Comparison of ENCODE assay signal across 7 mouse cellular contexts in the genomic region with DNA sequence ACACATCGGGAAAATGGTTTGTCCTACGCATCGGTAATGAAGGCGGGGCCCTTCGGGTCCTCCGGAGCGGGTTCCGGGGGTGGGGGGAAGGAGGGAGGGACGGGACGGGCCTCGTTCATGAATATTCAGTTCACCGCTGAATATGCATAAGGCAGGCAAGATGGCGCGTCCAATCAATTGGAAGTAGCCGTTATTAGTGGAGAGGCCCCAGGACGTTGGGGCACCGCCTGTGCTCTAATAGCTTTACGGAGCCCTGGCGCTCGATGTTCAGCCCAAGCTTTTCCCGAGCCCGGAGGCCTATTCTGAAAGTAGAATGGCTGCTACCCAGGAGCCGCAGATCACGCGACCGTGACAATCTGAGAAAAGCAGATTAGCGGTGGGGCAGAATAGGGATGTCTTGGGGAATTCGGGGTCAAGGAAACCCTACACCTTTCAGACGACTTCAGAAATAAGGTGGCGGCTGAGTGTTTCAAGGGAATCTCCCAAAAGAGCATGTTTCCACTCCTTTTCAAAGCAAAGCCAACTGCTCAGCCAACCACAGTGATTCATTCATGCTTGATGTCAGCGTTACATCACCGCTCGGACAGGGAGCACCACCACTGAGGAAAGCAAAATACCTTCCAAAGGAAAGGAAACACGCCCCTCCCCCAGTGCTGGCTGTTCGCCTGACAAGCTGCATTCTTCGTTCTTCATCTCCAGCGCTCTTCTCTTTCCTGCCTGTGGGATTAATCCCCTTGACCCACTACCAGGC. TPM values are rescaled to one million over a fixed set of nuclear protein-coding genes. Genes with fewer than 3 reads are reported as not detected.
DNase-seq lines count a peak whose midpoint lies in the region; ATAC-seq lines count a peak whose summit lies in the region.

No protein-coding gene starts in this region.

- ATAC-seq in inflammation-experienced regulatory T-cells, adult 6 months: peak; percentile 60
- ATAC-seq in megakaryocyte progenitor cell, adult 5-6 weeks (replicated peaks; ENCODE audit: poor library complexity): peak; percentile 57

- DNase-seq in adrenal gland, adult 2 months: peak; percentile 92
- DNase-seq in embryo, embryonic 10.5 days (ENCODE audit: low spot score): peak; percentile 96
- DNase-seq in gastrocnemius, postnatal 14 days: peak; percentile 87
- DNase-seq in left cerebral cortex, postnatal 10 days (ENCODE audit: extremely low spot score in 1 of 2, low spot score in 2 of 2): peak; percentile 87 to 91
- peak; percentile 95 for DNase-seq in skeletal muscle tissue, adult 2 months (ENCODE audit: low read depth, low spot score)

- intact Hi-C loops in gastrocnemius, postnatal 14 days (cut with DNase I; ENCODE audit: low total_unique reads): no loop called here
- intact Hi-C loops in left cerebral cortex, postnatal 10 days (cut with DNase I): loop anchor here (2.0 to 5.0 kb wide), 2 partner anchors 44 to 78 kb away; a partner anchor contains a TSS

RNA-seq across cellular contexts. Expression of a gene that starts 0.7 kb away (rescaled TPM):
- total RNA-seq in adrenal gland, adult 2 months (2021): 10 to 100 TPM; 71.4 to 77.9 TPM
- 20.6 and 38.3 TPM in 2 replicates for polyA plus RNA-seq in adrenal gland, adult 2 months (2012; rRNA removed)
- total RNA-seq in gastrocnemius, postnatal 14 days (2021): 10 to 100 TPM; 36.4 to 39.1 TPM
- polyA plus RNA-seq in inflammation-experienced regulatory T-cells, adult 6 months (2017; shearing (Covaris generic)): 10 to 100 TPM; 27.3 to 28.4 (median 27.7) TPM
- total RNA-seq in left cerebral cortex, postnatal 10 days (2021): 10 to 100 TPM; 52.1 to 52.9 TPM
- total RNA-seq in megakaryocyte progenitor cell, adult 5-6 weeks (2015): 140 and 147 TPM in 2 replicates
- total RNA-seq in megakaryocyte progenitor cell, adult 5-6 weeks (2017): 21.0 and 34.4 TPM in 2 replicates

RNA-seq across cellular contexts. Expression of a gene that starts 2.6 kb away (rescaled TPM):
- total RNA-seq in adrenal gland, adult 2 months (2021): not detected
- polyA plus RNA-seq in adrenal gland, adult 2 months (2012; rRNA removed): not detected in 2 replicates
- total RNA-seq in gastrocnemius, postnatal 14 days (2021): not detected
- not detected for polyA plus RNA-seq in inflammation-experienced regulatory T-cells, adult 6 months (2017; shearing (Covaris generic))
- not detected for total RNA-seq in left cerebral cortex, postnatal 10 days (2021)
- not detected in 2 replicates for total RNA-seq in megakaryocyte progenitor cell, adult 5-6 weeks (2015)
- not detected in 2 replicates for total RNA-seq in megakaryocyte progenitor cell, adult 5-6 weeks (2017)

RNA-seq across cellular contexts. Expression of a gene that starts 6.6 kb away (rescaled TPM):
- 10 to 100 TPM; 47.3 to 74.8 TPM for total RNA-seq in adrenal gland, adult 2 months (2021)
- polyA plus RNA-seq in adrenal gland, adult 2 months (2012; rRNA removed): 66.0 and 73.6 TPM in 2 replicates
- total RNA-seq in gastrocnemius, postnatal 14 days (2021): 10 to 100 TPM; 18.2 to 21.3 TPM
- 10 to 100 TPM in 2 of 3 experiments, 1 to 10 TPM in 1; 4.3 to 13.9 (median 11.8) TPM for polyA plus RNA-seq in inflammation-experienced regulatory T-cells, adult 6 months (2017; shearing (Covaris generic))
- total RNA-seq in left cerebral cortex, postnatal 10 days (2021): 10 to 100 TPM; 57.1 to 67.6 TPM
- 1.3 and 1.5 TPM in 2 replicates for total RNA-seq in megakaryocyte progenitor cell, adult 5-6 weeks (2015)
- total RNA-seq in megakaryocyte progenitor cell, adult 5-6 weeks (2017): 0.51 and 0.54 TPM in 2 replicates

RNA-seq across cellular contexts. Expression of a gene that starts 36.6 kb away (rescaled TPM):
- 1 to 10 TPM; 1.7 to 3.1 TPM for total RNA-seq in adrenal gland, adult 2 months (2021)
- 2.7 and 3.0 TPM in 2 replicates for polyA plus RNA-seq in adrenal gland, adult 2 months (2012; rRNA removed)
- 10 to 100 TPM; 75.5 to 80.7 TPM for total RNA-seq in gastrocnemius, postnatal 14 days (2021)
- 1 to 10 TPM; 1.7 to 2.5 (median 1.8) TPM for polyA plus RNA-seq in inflammation-experienced regulatory T-cells, adult 6 months (2017; shearing (Covaris generic))
- total RNA-seq in left cerebral cortex, postnatal 10 days (2021): 1 to 10 TPM in 1 of 2 experiments, under 1 TPM in 1; 0.95 to 1.2 TPM
- total RNA-seq in megakaryocyte progenitor cell, adult 5-6 weeks (2015): 0.24 and 1.6 TPM in 2 replicates
- 0.04 and 0.44 TPM in 2 replicates for total RNA-seq in megakaryocyte progenitor cell, adult 5-6 weeks (2017)

RNA-seq across cellular contexts. Expression of a gene that starts 42.5 kb away (rescaled TPM):
- 10 to 100 TPM in 1 of 2 experiments, 1 to 10 TPM in 1; 4.6 to 12.8 TPM for total RNA-seq in adrenal gland, adult 2 months (2021)
- polyA plus RNA-seq in adrenal gland, adult 2 months (2012; rRNA removed): 6.0 and 13.4 TPM in 2 replicates
- 1 to 10 TPM; 6.6 to 8.0 TPM for total RNA-seq in gastrocnemius, postnatal 14 days (2021)
- polyA plus RNA-seq in inflammation-experienced regulatory T-cells, adult 6 months (2017; shearing (Covaris generic)): not detected
- total RNA-seq in left cerebral cortex, postnatal 10 days (2021): 10 to 100 TPM; 20.0 to 21.5 TPM
- total RNA-seq in megakaryocyte progenitor cell, adult 5-6 weeks (2015): 0.22 and 0.52 TPM in 2 replicates
- 0.21 and 0.41 TPM in 2 replicates for total RNA-seq in megakaryocyte progenitor cell, adult 5-6 weeks (2017)

Comparison
In these comparisons a context has a peak if more than half of its experiments do, and no peak if none do; other contexts are left out.
1. Peak in every context shown above with its lines: DNase-seq and ATAC-seq.
2. RNA of a gene that starts 6.6 kb away (total RNA-seq): 47.3 to 74.8 TPM in adrenal gland, adult 2 months, 57.1 to 67.6 TPM in left cerebral cortex, postnatal 10 days and 18.2 to 21.3 TPM in gastrocnemius, postnatal 14 days; 0.51 to 1.5 TPM in megakaryocyte progenitor cell, adult 5-6 weeks; every median in the first group is over 4 times any median in the second.